Mouse (Mus musculus) retina, embryonic 14.5 days (tissue): ENCODE data around the gene Espn.
A peak's percentile ranks its signal among the peaks of the same experiment; 100 is the strongest.

ENCODE experiments used
- DNase-seq: peaks from one replicate; pipeline ENCODE4 v3.0.0-alpha.2; 2015; ENCODE audit warnings: low spot score

Gene Espn

DNA sequence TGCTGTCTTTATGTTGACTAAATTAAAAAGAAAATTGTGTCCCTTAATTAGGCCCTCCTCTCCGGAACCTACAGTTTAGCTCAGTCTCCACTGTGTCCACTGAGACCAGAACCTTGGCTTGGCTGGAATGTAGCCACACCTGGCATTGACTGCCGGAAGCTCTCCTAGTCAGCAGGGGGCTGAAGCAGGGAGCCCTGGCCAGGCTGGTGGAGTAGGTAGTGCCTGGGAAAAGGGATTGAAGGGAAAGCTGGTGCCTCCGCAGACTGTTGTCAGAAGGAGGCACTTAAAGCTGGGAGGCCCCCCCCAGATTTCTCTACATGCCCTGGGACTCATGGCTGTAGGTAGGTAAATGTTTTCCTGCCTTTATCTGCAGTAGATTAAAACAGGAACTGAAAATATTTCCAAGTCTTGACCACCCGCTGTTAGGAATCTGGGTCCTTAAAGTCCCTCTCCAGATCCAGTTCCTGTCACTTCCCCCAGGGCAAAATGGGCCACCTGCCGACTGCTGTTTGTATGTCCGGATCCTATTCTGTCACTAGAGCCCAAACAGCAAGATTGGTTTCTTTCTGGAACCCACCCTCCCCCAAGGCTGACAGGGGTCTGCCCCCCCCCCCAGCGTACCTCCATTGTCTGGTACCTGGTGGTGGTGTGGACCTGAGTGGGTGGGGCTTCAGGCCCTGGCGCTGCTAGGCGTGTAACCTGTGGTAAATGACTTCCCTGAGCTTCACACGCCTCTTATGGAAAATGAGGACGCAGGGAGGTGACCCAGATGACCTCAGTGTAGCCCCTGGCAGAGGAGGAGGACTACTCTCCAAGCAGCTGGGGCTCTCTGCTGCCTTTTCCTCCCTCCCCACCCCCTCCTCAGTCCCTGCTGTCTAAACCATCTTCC is 54.0 kb downstream of the Espn start:
- no peak for DNase-seq

DNA sequence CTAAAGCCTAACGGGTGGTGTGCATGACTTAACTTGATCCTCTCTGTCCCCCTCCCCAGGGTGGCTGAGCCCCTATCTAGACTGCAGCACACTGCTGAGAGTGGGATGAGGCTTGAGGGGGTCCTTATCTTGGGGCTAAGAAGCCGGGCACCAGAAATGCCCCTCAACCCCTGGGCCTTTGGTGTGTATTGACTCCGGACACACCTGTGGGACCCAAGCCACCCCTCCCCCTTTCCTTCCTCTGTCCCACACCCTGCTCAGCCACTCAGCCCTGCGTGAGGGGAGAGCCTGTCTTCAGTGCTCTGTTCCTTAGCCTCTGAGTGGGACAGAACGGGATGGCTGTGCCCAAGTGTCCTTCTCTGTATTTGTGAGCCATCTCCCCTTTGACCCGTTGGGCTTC is 55.2 kb downstream of the Espn start:
- DNase-seq = no peak

DNA sequence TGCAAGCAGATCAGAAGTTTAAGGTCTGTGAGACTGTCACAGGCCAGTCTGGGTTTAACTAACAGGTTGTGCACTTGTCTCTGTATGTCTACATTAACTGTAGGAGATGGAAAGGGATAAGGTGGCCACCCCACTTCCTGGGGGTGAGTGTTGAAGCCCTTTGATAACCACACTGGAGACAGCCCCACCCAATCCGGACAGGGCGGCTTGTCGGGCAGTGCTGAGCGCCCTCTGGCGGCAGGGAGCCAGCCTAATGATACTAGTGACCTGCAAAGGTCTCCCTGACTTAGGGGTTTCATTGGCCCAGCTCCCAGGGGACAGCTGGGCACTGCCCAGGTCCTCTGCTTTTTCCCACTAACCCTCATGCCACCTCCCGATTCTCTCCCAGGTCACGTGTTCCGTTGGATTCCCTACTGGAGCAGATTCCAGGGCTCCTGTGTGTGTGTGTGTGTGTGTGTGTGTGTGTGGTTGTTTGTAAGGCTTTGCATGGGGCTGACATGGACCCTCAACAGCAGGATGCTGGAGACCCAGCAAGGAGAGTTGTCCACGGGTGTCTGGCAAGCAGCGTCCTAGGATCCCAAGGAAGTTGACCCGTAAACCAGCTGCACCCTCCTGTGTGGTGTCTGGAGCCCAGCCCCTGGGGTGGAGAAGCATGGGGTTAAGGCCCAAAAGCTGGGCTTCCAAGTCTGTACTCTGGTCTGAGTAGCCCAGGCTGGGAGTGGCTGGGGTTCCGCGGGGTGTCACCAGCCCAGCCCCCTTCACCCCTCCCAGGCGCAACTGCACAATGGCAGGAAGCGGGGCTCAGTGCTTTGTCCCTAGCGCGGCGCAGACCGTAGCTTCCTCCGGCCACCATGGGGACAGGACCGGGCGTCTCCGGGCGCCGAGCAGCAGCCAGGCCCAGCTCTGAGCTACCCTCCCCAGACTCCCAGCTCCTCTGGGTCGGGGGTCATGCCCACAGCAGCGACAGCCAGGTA is 55.9 kb downstream of the Espn start:
- peak; percentile 83 for DNase-seq

DNA sequence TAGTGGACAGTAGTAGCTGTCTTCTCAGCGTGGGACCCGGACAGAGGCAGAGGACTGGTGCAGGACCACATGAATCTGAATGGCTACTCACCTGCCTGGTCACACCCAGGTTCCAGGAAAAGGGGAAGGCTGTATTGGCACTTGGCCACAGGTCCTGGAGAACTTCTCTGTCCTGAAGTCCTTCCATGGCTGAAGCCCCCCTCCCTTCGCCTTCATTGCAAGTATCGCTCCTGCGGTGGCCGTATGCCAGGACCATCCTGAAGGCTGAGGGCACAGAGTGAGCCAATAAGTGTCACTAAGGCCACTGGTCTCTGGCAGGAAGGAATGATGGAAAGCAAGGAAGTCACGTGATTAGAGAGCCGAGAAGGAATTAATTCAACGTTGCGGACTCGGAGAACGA is 57.9 kb downstream of the Espn start:
- DNase-seq = no peak

DNA sequence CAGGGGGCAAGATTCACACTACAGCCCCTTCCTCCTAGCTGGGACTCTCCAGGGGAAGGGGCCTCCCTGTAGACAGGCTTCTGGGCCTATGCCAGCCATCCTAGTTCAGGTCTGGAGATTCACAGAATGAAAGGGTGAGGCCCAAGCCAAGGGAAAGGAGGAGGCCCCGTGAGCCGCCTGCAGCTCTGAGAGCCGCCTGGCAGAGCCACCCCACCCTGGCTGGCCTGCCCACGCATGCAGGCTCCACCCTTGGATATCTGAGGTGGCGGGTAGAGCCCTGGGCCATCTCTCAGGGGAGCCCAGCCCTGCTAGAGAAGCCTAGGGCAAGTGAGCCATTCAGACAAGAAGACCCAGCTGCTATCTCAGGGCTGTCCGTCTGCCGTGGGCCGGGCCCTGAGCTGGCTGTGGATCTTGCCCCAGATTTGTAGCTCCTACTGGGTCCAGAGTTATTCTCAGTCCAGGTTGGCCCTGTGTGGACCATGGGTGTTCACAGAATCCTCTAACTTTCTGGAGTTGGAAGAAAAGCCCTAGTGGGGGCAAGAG is 59.3 kb downstream of the Espn start:
- DNase-seq = no peak

DNA sequence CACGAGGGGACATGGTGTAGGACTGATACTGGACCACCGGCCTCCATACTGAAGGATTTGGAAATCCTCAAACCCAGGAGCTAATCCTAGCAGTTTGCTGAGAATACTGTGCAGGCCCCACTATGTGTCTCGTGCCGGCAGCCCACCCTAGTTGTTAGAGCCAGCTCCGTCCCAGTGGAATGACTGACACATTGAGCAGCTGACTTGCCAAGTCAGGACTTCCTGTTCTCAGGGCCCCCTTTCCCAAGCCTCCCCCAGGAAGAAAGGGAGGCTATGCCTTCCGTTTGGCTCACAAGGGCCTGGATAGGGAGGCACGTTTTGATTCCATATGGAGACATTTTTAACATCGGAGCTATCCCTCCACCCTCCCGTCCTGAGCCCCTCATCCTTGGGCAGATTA is 62.0 kb downstream of the Espn start:
- DNase-seq = no peak

DNA sequence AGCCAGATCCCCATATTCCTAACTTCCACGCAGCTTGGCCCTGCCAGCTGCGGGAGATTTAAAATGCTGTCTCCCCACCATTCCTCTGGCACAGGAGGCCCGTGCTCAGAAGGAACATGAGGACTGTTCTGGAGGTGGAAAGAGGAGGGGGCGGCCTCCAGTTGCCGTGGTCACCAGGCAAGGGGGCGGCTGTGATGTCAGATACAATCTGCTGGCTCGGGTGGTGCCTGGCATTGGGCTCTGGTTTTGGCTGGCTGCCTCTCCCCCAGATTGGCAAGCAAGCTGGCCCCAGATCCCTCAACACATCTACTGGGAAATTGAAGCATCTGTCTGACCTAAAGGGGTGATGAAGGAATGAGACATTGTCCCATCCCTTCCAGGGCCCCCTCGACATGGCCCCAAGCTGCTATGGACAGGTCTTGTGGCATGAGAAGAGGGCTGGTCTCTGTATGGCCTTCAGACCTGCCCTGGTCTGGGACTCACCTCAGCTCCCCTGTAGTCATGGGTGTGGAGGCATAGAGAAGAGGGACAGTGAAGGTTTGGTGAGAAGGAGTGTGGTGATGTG is 63.5 kb downstream of the Espn start:
- DNase-seq = no peak

DNA sequence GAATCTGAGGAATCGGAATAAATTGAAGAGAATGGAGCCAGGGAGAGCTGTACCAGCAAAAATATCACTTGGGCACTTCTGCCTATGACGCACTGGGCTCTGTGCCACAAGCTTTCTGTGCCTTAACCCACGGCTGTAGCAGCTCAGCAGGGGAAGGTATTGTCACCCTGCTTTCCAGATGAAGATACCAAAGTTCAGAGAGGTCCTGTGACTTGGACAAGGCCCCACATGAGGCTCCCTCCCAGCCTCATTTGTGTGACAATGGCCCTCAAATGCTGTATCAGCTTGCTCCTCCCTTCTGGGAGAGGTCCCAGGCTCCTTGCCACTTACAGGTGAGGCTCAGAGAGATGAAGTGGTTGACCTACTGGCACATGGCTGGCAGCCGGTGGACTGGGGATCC is 64.0 kb downstream of the Espn start:
- DNase-seq = no peak

DNA sequence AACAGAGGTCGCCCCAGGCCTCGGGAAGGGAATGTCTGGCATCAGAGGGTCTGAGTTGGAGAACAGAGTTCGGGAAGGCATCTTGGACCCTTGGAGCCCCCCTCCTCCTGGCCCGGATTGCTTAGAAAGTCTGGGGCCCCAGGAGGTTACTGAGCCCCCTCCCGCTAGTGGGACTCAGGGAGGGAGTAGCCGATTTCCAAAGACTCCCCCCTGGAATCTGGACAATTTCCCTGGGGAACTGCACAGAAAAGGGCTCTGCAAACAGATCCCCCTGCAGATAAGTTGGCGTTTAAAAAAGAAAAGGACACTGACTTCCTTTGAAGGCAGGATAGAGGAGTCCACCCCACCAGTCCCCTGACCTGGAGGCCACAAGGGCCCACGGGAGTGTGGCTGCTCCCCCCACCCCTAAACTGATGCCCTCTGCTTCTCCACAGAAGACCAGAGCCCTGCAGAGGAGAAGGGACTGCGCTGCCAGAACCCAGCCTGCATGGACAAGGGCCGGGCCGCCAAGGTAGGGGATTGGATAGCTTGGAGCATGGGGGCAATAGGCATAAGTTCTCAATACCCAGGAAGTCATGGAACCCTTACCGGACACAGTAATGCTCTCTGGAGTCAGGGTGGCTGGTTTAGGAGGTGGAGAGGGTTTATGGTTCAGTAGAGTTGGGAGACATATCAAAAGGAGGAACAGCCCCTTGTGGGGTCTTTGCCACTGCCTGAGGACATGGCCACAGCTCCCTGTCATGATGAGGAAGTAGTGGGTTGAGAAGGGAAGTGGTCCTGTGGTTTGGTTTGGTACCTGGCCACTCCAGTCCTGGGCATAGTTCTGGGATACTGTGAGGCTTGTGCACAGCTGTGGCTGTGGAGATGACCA is 64.7 kb downstream of the Espn start:
- DNase-seq = no peak

DNA sequence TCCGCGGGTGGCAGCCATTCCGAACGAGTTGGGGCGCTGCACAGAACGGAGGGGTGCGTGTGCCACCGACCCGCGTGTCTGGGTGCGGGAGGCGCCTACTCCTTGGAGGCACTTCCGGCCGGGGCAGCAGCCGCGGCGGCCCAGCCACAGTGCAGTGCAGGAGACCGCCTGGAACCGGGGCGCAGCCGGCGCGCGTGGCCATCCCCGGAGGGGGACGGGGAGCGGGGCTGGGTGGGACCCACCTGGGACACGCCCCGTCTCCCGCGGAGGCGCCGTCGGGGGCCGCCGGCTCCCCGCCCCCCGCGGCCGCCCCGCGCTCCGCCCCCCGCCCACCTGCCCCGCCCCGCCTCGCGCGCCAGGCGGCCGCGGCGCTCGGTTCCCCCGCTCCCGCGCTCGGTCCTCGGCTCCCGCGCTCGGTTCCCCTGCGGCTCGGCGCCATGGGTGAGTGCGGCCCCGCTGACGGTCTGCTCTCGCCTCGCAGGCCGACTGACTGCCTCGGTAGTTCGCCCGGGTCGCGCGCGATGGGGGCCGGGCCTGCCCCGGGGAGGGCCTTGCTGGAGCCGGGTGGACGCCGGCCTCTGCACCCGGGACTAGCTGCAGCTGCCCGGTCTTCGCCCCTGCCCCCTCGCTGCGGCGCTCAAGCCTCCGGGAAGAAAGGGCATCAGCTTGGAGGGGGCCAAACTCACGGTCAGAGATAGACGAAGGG is 65.5 kb downstream of the Espn start:
- DNase-seq = peak; percentile 61

DNA sequence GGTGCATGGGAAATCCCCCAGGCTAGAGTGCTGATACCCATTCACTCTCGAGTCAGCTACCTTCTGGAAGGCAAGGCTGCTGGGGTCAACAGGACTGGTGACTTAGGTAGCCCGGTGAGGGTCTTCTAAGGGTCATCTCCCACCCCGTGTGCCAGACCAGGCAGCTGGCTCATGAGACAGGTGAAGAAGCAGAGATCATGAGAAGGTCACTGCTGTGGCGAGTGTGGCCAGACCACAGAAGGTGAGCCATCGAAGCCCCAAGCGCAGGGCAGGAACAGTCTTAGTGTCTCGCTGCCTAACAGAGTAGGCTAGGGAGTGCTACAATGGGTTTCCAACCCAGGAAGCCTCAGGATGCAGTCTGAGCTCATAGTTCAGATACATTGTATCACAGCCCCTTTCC is 67.6 kb downstream of the Espn start:
- no peak for DNase-seq

DNA sequence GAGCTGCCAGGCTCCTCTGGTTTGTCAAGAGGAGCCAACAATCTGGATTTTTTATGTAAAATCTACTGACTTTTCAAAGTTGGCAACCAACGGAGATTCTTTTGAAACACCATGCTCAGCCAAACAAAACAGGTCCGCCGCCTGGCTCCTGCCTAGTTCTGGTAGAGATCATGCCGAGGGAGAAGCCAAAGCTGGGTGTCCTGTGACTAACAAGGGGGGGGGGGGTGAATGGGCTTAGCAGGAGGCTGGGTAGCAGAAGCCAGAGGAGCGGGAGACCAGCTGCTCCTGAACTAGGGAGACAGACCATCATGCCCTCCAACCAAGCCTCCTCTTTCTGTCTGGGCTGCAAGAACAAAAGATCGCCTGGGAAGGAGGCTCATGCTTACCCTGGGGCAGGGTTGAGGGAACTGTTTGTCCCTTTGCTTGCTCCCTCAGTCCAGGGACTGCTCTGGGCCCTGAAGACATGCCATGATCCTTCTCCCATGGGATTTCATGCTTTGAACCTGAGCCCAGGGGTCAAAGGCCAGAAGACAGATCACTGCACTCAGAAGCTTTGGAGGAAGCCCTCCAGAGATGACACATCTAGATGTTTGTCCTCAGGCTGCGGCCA is 68.5 kb downstream of the Espn start:
- no peak for DNase-seq

DNA sequence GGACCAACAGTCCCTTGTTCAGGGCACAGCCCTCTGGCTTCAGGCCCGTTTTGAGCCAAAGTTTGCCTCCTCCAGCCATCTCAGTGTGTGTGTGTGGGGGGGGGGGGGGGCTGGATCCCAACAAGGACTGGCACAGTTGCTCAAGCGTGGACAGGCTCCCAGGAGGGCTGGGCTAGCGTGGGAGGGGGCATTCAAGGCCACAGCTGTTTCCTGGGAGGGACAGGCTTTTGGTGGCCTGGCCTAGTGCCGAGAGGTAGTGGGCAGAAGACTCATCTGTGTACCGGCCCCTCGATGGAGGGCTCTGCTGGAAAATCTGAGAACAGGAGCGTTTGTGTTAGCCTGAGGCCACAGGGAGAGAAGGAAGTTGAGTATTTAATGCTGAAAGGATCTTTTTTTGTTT is 72.2 kb downstream of the Espn start:
- DNase-seq = no peak

DNA sequence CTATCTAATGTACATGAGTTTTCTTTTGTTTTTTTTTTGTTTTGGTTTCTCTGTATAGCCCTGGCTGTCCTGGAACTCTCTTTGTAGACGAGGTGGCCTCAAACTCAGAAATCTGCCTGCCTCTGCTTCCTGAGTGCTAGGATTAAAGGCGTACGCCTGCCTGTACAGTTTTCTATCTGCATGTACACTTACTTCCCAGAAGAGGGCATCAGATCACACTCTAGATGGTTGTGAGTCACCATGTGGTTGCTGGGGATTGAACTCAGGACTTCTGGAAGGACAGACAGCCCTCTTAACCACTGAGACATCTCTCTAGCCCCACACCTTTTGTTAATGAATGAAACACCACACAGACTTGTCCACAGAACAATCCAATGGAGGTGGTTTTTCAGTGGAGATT is 72.9 kb downstream of the Espn start:
- DNase-seq = no peak

DNA sequence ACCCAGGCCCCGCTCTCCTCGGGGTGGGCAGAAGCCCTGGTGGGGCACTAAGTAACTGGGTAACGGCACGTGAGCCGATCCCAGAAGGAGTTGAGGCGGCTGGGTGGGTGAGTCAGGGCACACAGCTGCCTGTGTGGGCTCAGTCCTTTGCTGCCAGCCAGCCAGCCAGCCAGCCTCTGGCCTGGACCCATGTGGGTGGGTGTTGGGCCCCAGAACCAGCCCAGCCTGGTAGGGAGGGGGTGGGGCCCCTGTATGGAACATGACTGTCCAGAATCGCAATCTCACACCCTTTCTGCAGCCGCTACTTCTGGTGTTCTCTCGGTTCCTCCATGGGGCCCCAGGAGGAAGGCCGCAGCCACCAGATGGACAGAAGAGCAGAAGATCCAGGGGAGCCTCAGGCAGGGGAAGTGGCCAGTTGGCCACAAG is 74.1 kb downstream of the Espn start:
- no peak for DNase-seq

DNA sequence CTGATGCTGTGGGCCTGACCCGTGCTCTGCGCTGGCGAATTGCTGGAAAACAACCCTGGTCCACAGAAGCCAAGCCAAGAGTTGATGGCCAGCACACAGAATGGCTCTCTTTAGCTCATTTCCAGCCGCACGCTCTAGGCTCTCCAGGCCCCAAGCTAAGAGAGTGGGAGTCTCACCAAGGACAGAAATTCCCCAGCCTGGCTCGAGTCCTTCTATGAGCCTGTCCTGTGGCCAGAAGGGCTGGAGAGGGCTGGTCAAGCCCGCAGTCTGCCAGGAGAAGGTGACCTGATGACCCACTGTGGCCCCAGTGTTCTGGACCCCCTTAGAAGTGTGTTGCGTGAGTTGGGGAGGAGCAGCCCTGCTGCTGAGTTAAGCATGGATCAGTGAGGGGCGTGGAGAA is 75.0 kb downstream of the Espn start:
- no peak for DNase-seq

DNA sequence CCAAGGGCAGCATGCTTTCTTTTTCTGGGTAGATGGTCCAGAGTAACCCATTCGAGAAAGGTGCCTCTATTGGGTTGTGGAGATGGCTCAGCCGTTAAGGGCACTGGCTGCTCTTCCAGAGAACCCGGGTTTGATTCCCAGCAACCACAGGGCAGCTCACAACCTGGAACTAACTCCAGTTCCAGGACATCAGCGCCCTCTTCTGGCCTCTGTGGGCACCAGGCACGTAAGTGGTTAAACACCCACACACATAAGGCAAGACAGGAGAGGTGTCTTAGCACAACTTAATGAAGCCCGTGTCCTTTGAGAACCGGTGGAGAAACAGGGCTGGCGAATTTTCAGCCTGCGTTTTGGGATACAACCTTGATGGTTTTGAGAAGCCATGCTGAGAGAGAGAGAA is 77.6 kb downstream of the Espn start:
- no peak for DNase-seq

DNA sequence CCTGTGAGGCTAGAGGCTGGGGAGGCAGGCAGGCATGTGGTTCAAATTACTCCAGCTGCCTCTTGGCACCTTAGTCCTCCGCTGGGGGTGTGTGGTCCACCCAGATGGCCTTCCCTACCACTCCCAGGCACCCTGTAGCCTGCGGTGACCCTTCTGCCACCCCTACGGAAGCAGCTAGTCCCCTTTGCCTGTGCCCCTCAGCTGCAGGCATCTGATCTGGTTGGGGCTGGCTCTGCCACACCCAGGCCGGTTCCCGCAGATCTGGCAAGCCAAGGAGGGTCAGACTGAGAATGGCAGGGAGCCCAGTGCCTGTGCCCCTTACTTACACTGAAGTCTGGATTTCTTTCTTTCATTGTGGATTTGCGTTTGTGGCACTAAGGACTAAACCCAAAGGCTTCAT is 78.5 kb downstream of the Espn start:
- no peak for DNase-seq

DNA sequence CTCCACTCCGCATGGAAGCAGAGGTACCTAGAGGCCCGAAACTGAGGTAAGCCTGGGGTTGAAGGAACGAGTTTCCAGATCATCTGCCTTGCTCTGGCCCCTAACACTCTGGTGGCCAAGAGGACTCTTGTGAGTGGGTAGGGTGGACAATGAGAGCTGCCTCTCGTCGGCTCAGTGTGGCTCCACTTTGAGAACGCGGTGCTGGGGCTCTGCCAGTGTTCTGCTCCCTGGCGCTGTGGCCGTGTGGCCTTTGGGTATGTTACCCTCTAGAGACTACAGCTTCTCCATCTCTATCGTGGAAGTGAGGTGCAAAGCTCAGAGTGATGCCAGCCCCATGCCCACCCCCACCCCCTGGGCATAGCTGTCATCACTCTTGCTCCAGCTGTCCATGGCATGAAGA is 79.5 kb downstream of the Espn start:
- no peak for DNase-seq

DNA sequence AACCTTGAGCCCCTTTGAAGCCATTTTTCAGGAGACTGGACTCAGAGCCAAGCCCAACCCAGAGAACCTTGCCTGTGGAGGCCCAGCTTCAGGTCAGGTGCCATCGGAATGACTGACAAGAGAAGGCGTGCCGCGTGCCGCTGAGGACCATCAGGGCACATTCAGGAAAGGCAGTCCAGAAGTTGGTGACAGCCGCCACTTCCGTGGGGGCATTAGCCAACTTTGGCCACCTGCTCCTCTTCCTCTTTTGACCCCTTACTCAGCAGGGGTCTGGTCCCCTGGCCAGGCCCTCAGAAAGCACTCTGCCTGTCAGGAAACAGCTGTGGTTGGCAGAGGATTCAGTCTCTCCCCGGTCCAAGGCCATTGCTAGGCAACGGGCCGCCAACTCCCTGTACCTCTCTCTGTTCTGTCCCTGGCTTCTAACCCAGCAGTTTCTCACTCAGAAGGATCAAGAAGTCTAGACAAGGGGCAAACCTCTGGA is 80.0 kb downstream of the Espn start, which contains the start of gene Plekhg5:
Plekhg5 (plus strand) TSS at position 378 of the 481 bp plus-strand sequence.
- peak; percentile 29 for DNase-seq
